8 mouse cellular contexts compared by ENCODE assay signal in the genomic region with DNA sequence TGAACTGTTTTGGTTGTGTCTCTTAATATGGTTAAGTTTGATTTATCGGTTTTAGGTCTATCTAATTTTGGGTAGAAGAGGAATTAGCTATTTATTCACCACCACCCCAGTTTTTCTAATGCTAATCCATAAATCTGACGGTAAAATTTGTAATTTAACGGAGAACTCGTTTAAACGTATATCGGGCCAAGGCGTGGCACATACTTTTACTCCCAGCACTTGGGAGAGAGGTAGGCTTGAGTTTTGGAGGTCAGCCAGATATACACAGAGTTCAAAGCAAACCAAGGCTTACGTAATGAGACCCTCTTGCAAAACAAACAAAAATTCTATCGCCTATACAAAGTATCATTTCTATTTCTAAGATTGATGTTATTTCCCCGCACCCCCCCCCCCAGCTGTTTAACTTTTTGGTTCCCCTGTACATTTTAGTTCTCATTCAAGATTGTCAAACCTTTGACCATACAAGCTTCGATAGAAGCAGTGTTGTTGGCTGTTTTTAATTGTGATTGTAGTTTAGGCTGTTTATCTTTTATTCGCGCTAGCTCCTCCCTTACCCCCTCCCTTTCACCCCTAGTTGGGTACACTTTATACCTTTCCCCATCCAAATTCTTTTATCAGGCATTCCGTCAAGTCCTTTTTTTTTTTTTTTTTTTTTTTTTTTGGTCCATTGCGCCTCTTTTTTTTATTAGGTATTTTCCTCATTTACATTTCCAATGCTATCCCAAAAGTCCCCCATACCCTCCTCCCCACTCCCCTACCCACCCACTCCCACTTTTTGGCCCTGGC. TPM values are rescaled to one million over a fixed set of nuclear protein-coding genes. Genes with fewer than 3 reads are reported as not detected.
DNase-seq lines count a peak whose midpoint lies in the region; ATAC-seq and TF ChIP-seq lines count a peak whose summit lies in the region.

No protein-coding gene starts in this region.

- no peak for TF ChIP-seq CTCF in left cerebral cortex, adult 2 months (IDR thresholded peaks at IDR 0.05)

- peak overlapping the region; percentile 62 for H3K4me3 ChIP-seq in left cerebral cortex, adult 2 months
- H3K4me3 ChIP-seq in embryonic facial prominence, embryonic 12.5 days, result peak overlapping the region; percentile 80
- H3K4me3 ChIP-seq in intestine, embryonic 16.5 days (ENCODE audit: low read length), result peak overlapping the region; percentile 79

- intact Hi-C loops in left cerebral cortex, adult 2 months (cut with DNase I), result no loop called here
- intact Hi-C loops in left cerebral cortex, postnatal 25 days (cut with DNase I), result no loop called here

- peak overlapping the region; percentile 65 for H3K4me2 ChIP-seq in embryonic facial prominence, embryonic 12.5 days (replicated peaks)
- peak overlapping the region; percentile 65 for H3K4me2 ChIP-seq in intestine, embryonic 16.5 days (ENCODE audit: low read depth, low read length)

- no peaks in the 10 kb centered on the region for H3K27me3 ChIP-seq in embryonic facial prominence, embryonic 12.5 days
- H3K27me3 ChIP-seq in intestine, embryonic 16.5 days (replicated peaks; ENCODE audit: control insufficient read depth, insufficient read depth, low read length), result no peaks in the 10 kb centered on the region

- 26% methylated on average over 15 of the region's 15 CpGs for WGBS in embryonic facial prominence, embryonic 12.5 days
- WGBS in intestine, embryonic 16.5 days, result 21% methylated on average over 15 of the region's 15 CpGs

- H3K4me1 ChIP-seq in embryonic facial prominence, embryonic 12.5 days, result peaks cover 17% of the 10 kb centered on the region
- H3K4me1 ChIP-seq in intestine, embryonic 16.5 days (ENCODE audit: control insufficient read depth, insufficient read depth, low read length), result 0 out of 2 replicates have a peak, but pooled peaks cover 8% of the 10 kb centered on the region

- no peak for ATAC-seq in embryonic facial prominence, embryonic 12.5 days (ENCODE audit: insufficient number of reproducible peaks, insufficient read depth, low FRiP score, low TSS enrichment)
- no peak for ATAC-seq in intestine, embryonic 16.5 days

- no peak for DNase-seq in left cerebral cortex, adult 2 months (ENCODE audit: extremely low spot score in 1 of 2, low spot score in 2 of 2)
- DNase-seq in left cerebral cortex, adult 11 months (ENCODE audit: low spot score), result no peak
- peak; percentile 74 for DNase-seq in lung, postnatal 36 days
- no peak for DNase-seq in left cerebral cortex, postnatal 25 days (ENCODE audit: low spot score in 2 of 2)
- DNase-seq in c-Kit-positive CD71-positive TER-119-positive erythroid progenitor cells, embryonic 14.5 days (ENCODE audit: low spot score), result no peak
- DNase-seq in adrenal gland, postnatal 4 days (ENCODE audit: low spot score in 2 of 2), result no peak

- no peak overlapping the region for H3K27ac ChIP-seq in left cerebral cortex, adult 2 months
- peak overlapping the region; percentile 99 for H3K27ac ChIP-seq in embryonic facial prominence, embryonic 12.5 days
- H3K27ac ChIP-seq in intestine, embryonic 16.5 days (ENCODE audit: low read length), result peak overlapping the region; percentile 98; the same call in 1 of the 2 replicates

- no peaks in the 10 kb centered on the region for H3K9me3 ChIP-seq in embryonic facial prominence, embryonic 12.5 days
- no peaks in the 10 kb centered on the region for H3K9me3 ChIP-seq in intestine, embryonic 16.5 days (ENCODE audit: control insufficient read depth, low read length)

- H3K9ac ChIP-seq in embryonic facial prominence, embryonic 12.5 days, result peak overlapping the region; percentile 83
- H3K9ac ChIP-seq in intestine, embryonic 16.5 days (ENCODE audit: low read depth, low read length), result peak overlapping the region; percentile 87; the same call in 1 of the 2 replicates

- H3K36me3 ChIP-seq in embryonic facial prominence, embryonic 12.5 days, result no peaks in the 10 kb centered on the region
- 0 out of 2 replicates have a peak, but pooled peaks cover 2% of the 10 kb centered on the region for H3K36me3 ChIP-seq in intestine, embryonic 16.5 days (ENCODE audit: control insufficient read depth, insufficient read depth, low read length)

RNA-seq across cellular contexts. Expression of gene Xrn2, which starts 1.5 kb away (rescaled TPM):
- 10 to 100 TPM; 39.5 to 44.2 TPM for total RNA-seq in left cerebral cortex, adult 2 months (2021)
- 88.4 and 94.0 TPM in 2 replicates for polyA plus RNA-seq in embryonic facial prominence, embryonic 12.5 days (2016; fragmentation: Nextera tagmentation; extraction: Ambion mirVana)
- polyA plus RNA-seq in intestine, embryonic 16.5 days (2015; fragmentation: Nextera tagmentation; extraction: Ambion mirVana), result 63.6 and 68.3 TPM in 2 replicates
- 10 to 100 TPM; 40.1 to 42.6 TPM for total RNA-seq in left cerebral cortex, postnatal 25 days (2021)
- total RNA-seq in adrenal gland, postnatal 4 days (2021), result 10 to 100 TPM; 82.6 to 89.8 TPM
